Mouse (Mus musculus) megakaryocyte, embryonic 14.5 days (primary cell): ENCODE results near the gene Usp12.

Source experiments
- FLI1 ChIP-seq: IDR thresholded peaks from 2 replicates; pipeline ENCODE4 v1.6.1; 2012; ENCODE audit warnings: low read length, inconsistent platforms, mixed read lengths
- GATA1 ChIP-seq: IDR thresholded peaks from 3 replicates; pipeline ENCODE4 v1.6.1; 2012; ENCODE audit warnings: mixed read lengths, low read length, inconsistent platforms, borderline replicate concordance

GRCm38 (mm10) chr5:146727006-146727405 is 67.8 kb downstream of the Usp12 start:
- no peak for TF ChIP-seq GATA1
- no peak for TF ChIP-seq FLI1
